Mouse (Mus musculus) layer of hippocampus, adult 2 months (tissue): ENCODE results near the gene Sertad1. TPM values are rescaled to one million over a fixed set of nuclear protein-coding genes. Genes with fewer than 3 reads are reported as not detected.
A peak's percentile ranks its signal among the peaks of the same experiment; 100 is the strongest.

ENCODE experiments used
- DNase-seq, 2 experiments: peaks; one replicate each; pipeline ENCODE4 v3.0.0; 2022; ENCODE audit warnings: low spot score in 2 of 2
- H3K27ac ChIP-seq: fragments of 200-600 bp; 2 replicates; pipeline ENCODE4 v1.8.1; 2022
- H3K4me3 ChIP-seq: fragments of 200-600 bp; 2 replicates; pipeline ENCODE4 v1.8.1; 2022; ENCODE audit warnings: mild to moderate bottlenecking
- CTCF ChIP-seq: fragments of 200-600 bp; conservative IDR thresholded peaks from 2 replicates; pipeline ENCODE4 v1.8.1; 2022; ENCODE audit warnings: antibody characterized with exemption, mild to moderate bottlenecking, moderate library complexity
- total RNA-seq, 2 experiments: library from RNA; stranded (reverse); gene quantifications; 2 replicates each; pipeline ENCODE4 v1.2.3; 2021

Gene Sertad1
- total RNA-seq, 2 experiments from 2014 or later: 6.3 to 10.8 TPM

DNA sequence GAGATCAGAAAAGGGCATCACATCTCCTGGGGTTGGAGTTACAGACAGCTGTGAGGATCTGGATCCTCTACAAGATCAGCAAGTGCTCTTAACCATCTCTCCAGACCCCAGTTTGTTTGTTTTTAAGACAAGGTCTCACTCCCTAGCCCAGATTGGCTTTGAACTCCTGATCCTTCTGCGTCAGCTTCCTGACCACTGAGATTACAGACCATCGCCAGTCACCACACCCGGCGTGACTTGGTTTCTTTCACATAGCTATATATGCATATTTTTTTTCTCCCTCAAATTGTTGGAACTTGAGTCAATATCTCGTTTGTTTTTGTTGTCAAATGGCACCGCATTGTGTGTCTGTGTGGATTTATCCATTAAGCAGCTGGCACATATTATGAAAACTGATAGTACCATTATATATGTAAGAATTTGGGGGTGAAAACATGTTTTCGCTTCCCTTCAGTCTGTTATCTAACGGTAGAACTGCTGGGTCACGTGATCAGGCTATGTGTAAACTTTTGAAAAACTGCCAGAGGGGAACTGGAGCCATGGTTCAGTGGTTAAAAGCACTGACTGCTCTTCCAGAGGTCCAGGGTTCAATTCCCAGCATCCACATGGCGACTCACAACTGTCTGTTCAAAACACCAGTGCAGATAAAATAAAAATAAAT, 32.1 kb upstream of the Sertad1 start:
- TF ChIP-seq CTCF: no peak
- no peak overlapping the region for H3K27ac ChIP-seq

DNA sequence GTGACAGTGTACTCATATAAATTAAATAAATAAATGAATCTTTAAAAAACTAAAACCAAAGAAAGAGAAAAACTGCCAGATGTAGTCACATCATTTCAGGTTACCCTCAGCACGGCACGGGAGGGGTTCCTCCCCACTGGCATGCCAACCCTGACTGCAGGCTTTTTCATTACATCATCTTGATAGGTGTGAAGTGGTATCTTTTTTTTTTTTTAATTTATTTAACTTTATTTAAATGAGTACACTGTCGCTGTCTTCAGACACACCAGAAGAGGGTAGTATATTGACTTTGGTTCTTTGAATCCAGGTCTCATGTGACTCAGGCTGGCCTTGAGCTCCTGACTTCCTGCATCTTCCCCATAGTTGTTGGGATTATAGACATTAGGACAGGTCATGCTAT, 31.4 kb upstream of the Sertad1 start:
- Histone ChIP-seq H3K4me3 (no peak overlapping the region), H3K27ac (no peak overlapping the region)
- no peak for DNase-seq
- TF ChIP-seq CTCF: no peak

More for the DNA sequence above, 32.1 kb upstream of the Sertad1 start:
- no peak for DNase-seq
- no peak overlapping the region for H3K4me3 ChIP-seq

DNA sequence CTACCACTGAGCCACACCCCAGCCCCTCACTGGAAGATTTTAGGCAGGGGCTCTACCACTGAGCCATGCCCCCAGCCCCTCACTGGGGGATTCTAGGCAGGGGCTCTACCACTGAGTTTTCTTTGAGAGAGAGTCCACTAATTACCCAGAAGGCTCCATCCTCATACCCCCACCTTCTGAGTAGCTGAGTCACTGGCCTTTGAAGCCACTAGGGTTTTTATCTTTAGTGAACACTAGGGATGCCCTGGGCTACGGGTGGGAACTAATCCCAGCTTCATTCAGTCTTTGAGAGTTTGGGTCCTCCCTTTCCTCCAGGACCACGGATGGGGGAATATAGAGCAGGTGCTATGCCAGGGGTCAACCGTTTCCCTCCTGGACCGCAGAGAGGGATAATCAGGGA, 28.1 kb upstream of the Sertad1 start:
- Histone ChIP-seq H3K4me3 (no peak overlapping the region), H3K27ac (no peak overlapping the region)
- no peak for TF ChIP-seq CTCF
- DNase-seq: no peak

DNA sequence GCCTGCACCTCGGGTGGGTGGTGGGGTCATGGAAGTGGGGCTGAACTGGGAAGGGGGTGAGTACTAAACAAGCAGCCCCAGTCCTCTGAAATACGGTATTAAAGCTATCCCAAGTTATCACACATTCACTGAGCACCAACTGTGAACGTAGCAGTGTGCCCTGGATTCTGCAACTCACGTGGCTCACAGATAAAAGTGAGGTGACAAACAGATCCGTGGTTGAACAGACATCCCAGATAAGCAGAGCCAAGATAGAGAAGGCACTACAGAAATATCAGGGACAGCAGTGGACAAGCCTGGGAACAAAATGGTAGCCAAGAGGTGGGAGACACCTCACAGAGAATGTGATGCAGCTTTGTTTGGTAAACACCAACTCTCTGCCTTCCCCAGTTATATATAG, 27.1 kb upstream of the Sertad1 start:
- Histone ChIP-seq H3K4me3 (no peak overlapping the region), H3K27ac (no peak overlapping the region)
- DNase-seq: no peak
- no peak for TF ChIP-seq CTCF

GRCm38 (mm10) chr7:27460477-27460876, 26.2 kb upstream of the Sertad1 start:
- Histone ChIP-seq H3K27ac (no peak overlapping the region), H3K4me3 (no peak overlapping the region)
- no peak for TF ChIP-seq CTCF
- no peak for DNase-seq

GRCm38 (mm10) chr7:27467648-27468047, 19.1 kb upstream of the Sertad1 start:
- no peak for TF ChIP-seq CTCF
- Histone ChIP-seq H3K27ac (no peak overlapping the region), H3K4me3 (no peak overlapping the region)
- DNase-seq: no peak

DNA sequence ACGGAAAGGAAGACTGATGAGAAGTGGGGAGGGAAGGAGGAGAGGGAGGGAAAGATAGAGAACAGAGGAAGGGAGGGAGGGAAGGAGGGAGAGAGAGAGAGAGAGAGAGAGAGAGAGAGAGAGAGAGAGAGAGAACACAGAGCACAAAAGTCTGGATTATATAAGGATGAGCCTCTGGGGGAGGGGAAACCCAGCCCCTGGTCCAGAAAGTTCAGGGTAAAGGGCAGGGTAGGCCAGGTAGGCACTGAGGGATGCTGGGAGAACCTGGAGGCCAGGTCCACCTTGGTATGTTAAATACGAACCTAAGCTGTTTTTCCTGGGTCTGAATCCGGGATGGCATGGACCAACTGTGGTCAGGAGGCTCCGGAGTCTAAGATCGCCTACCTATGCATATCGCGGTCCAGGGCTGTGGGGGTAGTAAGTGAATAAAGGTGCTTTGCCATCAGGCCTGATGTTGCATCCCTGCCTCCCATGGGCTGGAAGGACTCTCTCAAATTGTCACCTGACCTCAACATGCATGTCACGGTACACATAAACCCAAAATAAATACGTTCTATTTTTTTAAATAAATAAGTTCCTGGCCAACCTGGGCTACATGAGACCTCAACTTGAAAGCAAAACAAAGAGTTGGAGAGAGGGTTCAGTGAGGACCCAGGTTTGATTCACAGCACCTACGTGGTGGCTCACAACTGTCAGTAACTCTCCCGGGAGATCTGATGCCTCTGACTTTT, 15.2 kb upstream of the Sertad1 start:
- DNase-seq: no peak
- Histone ChIP-seq H3K27ac (no peak overlapping the region), H3K4me3 (no peak overlapping the region)
- TF ChIP-seq CTCF: no peak

DNA sequence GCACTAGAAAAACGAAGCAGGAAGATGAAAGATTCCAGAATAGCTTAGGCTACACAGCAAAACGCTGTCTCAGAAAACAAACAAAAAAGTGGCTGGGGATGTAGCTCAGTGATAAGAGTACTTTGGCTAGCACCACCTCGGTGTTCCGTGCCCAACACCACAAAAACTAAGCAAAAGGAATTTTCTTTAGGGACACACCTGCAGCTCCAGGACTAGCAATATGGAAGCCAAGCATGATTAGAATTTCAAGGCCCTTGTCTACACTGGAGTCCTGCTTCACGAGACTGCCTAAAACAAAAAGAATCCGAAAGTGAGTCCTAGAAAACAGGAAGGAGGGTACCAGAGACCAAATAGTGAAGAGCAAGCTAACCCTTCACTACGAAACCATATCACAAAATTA, 14.1 kb upstream of the Sertad1 start:
- peak overlapping the region; percentile 69 for H3K4me3 ChIP-seq
- TF ChIP-seq CTCF: no peak
- no peak for DNase-seq
- H3K27ac ChIP-seq: peak overlapping the region; percentile 88

DNA sequence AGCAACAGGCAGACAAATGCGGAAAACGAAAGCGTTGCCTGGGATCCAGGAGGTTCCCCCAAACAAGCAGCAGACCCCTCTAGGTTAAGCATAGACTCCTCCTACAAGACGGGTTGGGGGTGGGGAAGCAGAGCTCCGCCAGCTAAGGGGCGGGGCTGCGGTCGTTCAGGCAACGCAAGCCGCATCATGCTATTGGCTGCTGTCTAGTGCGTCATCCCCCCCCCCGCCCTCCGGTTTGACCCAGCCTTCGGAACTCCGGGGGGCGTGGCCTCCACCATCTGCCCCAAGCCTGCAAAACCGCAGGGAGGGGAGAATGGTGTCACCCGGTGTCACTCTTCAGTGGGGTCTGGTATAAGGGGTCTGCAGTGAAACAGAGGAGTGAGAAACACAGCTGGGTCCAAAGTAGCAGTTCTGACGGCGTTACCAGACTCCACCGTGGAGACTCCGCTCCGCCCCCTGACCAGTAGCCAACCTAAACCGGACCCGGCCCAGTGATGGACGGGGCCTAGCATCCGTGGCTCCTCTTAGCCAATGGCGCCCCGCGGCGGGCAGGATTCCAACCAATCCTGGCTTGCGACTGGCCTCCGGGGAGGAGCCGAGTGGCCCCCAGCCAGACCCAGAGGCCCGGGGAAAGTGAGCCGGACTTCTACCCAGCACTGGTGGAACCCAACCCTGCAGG, 13.4 kb upstream of the Sertad1 start, which contains the start of gene Sertad3:
Gene Sertad3 (plus strand): TSS at position 613 of the 679 bp plus-strand sequence.
- Histone ChIP-seq H3K4me3 (peak within 1 kb of the TSS; percentile 69), H3K27ac (peak within 1 kb of the TSS; percentile 88)
- peak; percentile 96 to 97 for DNase-seq
- no peak; the same call in 1 of the 2 replicates for TF ChIP-seq CTCF

DNA sequence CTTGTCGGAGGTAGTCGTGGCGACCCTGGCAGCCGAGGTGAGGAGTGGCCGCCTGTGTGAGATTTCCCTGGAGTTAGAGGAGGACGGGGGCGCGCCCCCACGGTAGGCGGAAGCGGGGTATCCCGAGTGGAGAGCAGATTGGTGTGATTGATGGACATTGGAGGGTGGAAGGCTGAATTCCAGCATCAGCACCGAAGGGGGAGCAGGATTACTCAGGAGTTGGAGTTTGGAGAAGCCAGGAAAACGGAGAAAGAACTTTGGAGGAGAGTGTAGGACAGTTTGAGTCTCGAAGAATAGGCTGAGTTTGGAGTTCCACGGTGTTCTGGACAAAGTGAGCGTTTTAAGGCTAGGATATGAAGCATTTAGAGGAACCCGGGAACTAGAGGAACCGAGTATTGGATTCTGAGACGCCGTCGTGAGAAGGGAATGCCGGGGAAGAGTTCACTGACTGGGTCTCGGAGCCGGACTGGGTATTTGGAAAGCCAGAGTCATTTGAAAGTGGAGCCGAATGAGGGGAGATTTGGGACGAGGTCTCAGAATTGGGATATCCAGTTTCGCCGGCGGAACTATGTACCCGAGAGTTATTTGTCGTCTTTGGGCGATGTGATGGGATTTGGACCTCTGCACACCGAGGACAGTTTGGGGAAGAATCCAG, 12.7 kb upstream of the Sertad1 start:
- peak overlapping the region; percentile 88 for H3K27ac ChIP-seq
- H3K4me3 ChIP-seq: peak overlapping the region; percentile 69
- 0 out of 2 replicates have a peak, but pooled peaks have one; percentile 1 for TF ChIP-seq CTCF
- DNase-seq: no peak

DNA sequence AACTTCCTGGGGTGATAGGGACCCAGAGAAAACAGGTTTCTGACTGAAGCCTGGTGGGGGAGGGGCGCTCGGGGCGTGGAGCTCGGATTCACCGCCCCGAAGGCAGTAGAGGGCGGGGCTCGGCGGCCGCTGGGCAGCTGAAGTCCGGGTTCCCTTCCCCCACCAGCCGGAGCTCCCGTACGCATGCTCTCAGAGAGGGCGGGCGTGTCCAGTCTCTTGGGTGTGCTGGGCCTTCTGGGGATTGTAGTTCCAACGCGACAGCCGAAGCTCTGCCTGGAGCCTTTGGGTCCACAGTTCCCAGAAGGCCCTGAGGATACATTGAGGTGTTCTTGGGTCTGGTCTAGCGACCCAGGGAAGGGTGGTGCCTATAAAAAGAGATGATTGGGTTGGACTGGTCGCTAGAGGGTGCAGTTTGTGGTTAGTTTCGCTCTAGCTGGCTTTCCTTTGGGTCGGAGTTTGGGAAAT, 12.2 kb upstream of the Sertad1 start:
- DNase-seq: peak; percentile 93 to 98
- Histone ChIP-seq H3K27ac (peak overlapping the region; percentile 88), H3K4me3 (peak overlapping the region; percentile 69)
- TF ChIP-seq CTCF: peak; percentile 76

DNA sequence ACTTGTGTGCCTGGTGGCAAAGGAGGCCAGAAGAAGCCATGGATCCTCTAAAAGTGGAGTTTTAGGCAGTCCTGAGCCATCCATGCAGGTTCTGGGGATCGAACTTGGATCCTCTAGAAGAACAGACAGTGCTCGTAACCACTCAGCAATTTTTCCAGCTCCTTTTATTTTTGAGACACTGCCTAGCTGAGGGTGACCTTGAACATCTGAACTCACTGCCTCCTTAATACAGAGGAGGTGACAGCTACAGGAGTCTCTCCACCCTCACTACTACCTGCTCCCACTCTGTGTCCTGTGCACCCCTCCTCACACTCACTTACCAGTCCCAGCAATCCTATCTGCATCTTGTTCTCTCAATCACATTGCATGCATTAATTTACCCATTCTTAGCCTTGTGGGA, 11.1 kb upstream of the Sertad1 start:
- TF ChIP-seq CTCF: no peak
- Histone ChIP-seq H3K27ac (no peak overlapping the region), H3K4me3 (no peak overlapping the region)

More for the DNA sequence above, 11.1 kb upstream of the Sertad1 start:
- no peak for DNase-seq
